16 mouse cellular contexts compared by ENCODE assay signal in the genomic region with DNA sequence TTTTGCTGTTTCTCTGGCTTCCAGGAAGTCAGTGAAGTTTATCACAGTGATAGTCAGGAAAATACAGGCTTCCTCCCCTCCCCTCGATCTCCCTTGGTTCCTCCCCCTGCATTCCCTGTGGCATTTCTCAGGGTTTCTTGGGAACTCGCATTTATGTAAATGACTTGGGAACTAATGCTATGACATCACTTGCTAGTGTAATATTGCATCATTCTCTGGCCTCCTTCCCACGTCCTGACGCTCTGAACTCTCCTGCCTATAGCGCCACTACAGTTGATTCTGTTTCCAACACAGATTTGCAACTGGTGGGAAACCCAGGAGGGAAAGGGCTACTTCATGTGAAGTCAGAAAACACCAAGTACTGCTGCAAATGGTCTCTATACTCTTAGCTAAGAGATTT. TPM values are rescaled to one million over a fixed set of nuclear protein-coding genes. Genes with fewer than 3 reads are reported as not detected.
DNase-seq lines count a peak whose midpoint lies in the region; ATAC-seq and TF ChIP-seq lines count a peak whose summit lies in the region.
"Had no signal": no experiment of that assay in that cellular context is flagged by ENCODE, and none has a peak within 500 bp of the region (broad histone marks: within the 10 kb centered on the region; RNA-seq: fewer than 3 reads in every experiment).

No protein-coding gene starts in this region.

- H3K4me1 ChIP-seq in neural tube, embryonic 15.5 days = peaks cover 15% of the 10 kb centered on the region

- peak; percentile 11 to 17 for DNase-seq in cerebellum, postnatal 10 days
- DNase-seq in cerebellum, postnatal 36 days = no peak
- DNase-seq in left cerebral cortex, adult 2 months (ENCODE audit: extremely low spot score in 1 of 2, low spot score in 2 of 2) = peak; percentile 26 to 52
- DNase-seq in left cerebral cortex, adult 11 months (ENCODE audit: low spot score) = no peak
- peak; percentile 41 to 71 for DNase-seq in frontal cortex, postnatal 36 days (ENCODE audit: low spot score in 2 of 2)
- DNase-seq in gastrocnemius, postnatal 14 days = no peak
- no peak for DNase-seq in adrenal gland, postnatal 36 days
- DNase-seq: kidney, adult 18-20 months; thymus, postnatal 14 days had no signal

- WGBS in neural tube, embryonic 15.5 days = 53% methylated on average over 5 of the region's 5 CpGs

- H3K9me3 ChIP-seq in neural tube, embryonic 15.5 days (replicated peaks) = no peaks in the 10 kb centered on the region
- H3K9me3 ChIP-seq: limb, embryonic 15.5 days had no signal

- H3K27me3 ChIP-seq in neural tube, embryonic 15.5 days (replicated peaks) = no peaks in the 10 kb centered on the region

- ATAC-seq in neural tube, embryonic 15.5 days (ENCODE audit: low FRiP score) = no peak
- ATAC-seq: lung, postnatal 0 days had no signal

- H3K4me3 ChIP-seq in left cerebral cortex, adult 2 months = peak overlapping the region; percentile 66
- H3K4me3 ChIP-seq in neural tube, embryonic 15.5 days (replicated peaks) = peak overlapping the region; percentile 49
- H3K4me3 ChIP-seq: erythroblast, embryonic 14.5 days; limb, embryonic 15.5 days had no signal

- no peak overlapping the region for H3K9ac ChIP-seq in neural tube, embryonic 15.5 days (replicated peaks)
- H3K9ac ChIP-seq: limb, embryonic 15.5 days had no signal

- H3K27ac ChIP-seq in left cerebral cortex, adult 2 months = peak overlapping the region; percentile 96
- H3K27ac ChIP-seq in neural tube, embryonic 15.5 days (replicated peaks) = no peak overlapping the region
- H3K27ac ChIP-seq: limb, embryonic 15.5 days had no signal

- H3K4me2 ChIP-seq in neural tube, embryonic 15.5 days = peak overlapping the region; percentile 81
- H3K4me2 ChIP-seq: limb, embryonic 15.5 days had no signal

- TF ChIP-seq CTCF in left cerebral cortex, adult 2 months (IDR thresholded peaks at IDR 0.05) = peak; percentile 16

- intact Hi-C loops in left cerebral cortex, adult 2 months (cut with DNase I) = loop anchor here (2.0 to 5.0 kb wide), 4 partner anchors 54 to 249 kb away; no protein-coding TSS in a partner anchor
- intact Hi-C loops in gastrocnemius, postnatal 14 days (cut with DNase I; ENCODE audit: low total_unique reads) = loop anchor here (5.0 to 10.0 kb wide), 2 partner anchors 201 to 232 kb away; no protein-coding TSS in a partner anchor

- no peaks in the 10 kb centered on the region for H3K36me3 ChIP-seq in neural tube, embryonic 15.5 days
- H3K36me3 ChIP-seq: limb, embryonic 15.5 days had no signal

RNA-seq across cellular contexts. Expression of gene Cacng3, which starts 2.7 kb away (rescaled TPM):
- total RNA-seq in left cerebral cortex, adult 2 months (2021) = 100 to 1,000 TPM; 139 to 151 TPM
- 31.3 and 34.6 TPM in 2 replicates for polyA plus RNA-seq in neural tube, embryonic 15.5 days (2015; fragmentation: Nextera tagmentation; extraction: Ambion mirVana)
- under 1 TPM in 1 of 2 experiments, not detected in 1; 0.11 TPM for total RNA-seq in gastrocnemius, postnatal 14 days (2021)
- total RNA-seq in adrenal gland, postnatal 36 days (2021) = 1 to 10 TPM in 1 of 2 experiments, under 1 TPM in 1; 0.49 to 1.4 TPM
- total RNA-seq: ES-E14 had no signal
- polyA plus RNA-seq: erythroblast, embryonic 14.5 days; gonadal fat pad, adult 2 months; large intestine, adult 2 months; lung, postnatal 0 days had no signal

Comparison
In these comparisons a context has a peak if more than half of its experiments do, and no peak if none do; other contexts are left out.
1. DNase-seq: peak in cerebellum, postnatal 10 days (2 of 2), left cerebral cortex, adult 2 months (2 of 2) and frontal cortex, postnatal 36 days (2 of 2); none in cerebellum, postnatal 36 days (0 of 2), left cerebral cortex, adult 11 months (single experiment), gastrocnemius, postnatal 14 days (single experiment) and adrenal gland, postnatal 36 days (0 of 2).
2. RNA of gene Cacng3, which starts 2.7 kb away (total RNA-seq): 139 to 151 TPM in left cerebral cortex, adult 2 months; 0.49 to 1.4 TPM in adrenal gland, postnatal 36 days and 0.11 TPM in gastrocnemius, postnatal 14 days; every median in the first group is over 10 times any median in the second.